Mouse (Mus musculus) limb, embryonic 14.5 days (tissue): ENCODE measurements at regions not wholly inside any gene's neighbourhood (a gene's known extent, or its start where the extent isn't known, plus 50 kb on each side); places are given as distances from the start of the nearest gene placed in this dataset.

ENCODE experiments used
- ATAC-seq: fragments of 200-750 bp; cut with Nextera tagmentation; 2 replicates; pipeline ENCODE4 v1.8.0; 2017; ENCODE audit warnings: low read depth, moderate number of reproducible peaks, moderate TSS enrichment; ENCODE audit not compliant: low FRiP score
- DNase-seq: peaks from one replicate; pipeline ENCODE4 v3.0.0-alpha.2; 2015; ENCODE audit warnings: low spot score
- H3K27ac ChIP-seq: fragments of 300-500 bp; sonication (generic); replicated peaks from 2 replicates; pipeline ENCODE4 v1.5.1; 2014; ENCODE audit warnings: low read depth, mild to moderate bottlenecking, low read length, moderate library complexity, mixed read lengths
- H3K27me3 ChIP-seq: fragments of 300-500 bp; sonication (generic); 2 replicates; pipeline ENCODE4 v1.6.1; 2014; ENCODE audit warnings: low read length, mixed read lengths; ENCODE audit not compliant: control insufficient read depth, insufficient read depth
- H3K36me3 ChIP-seq: fragments of 300-500 bp; sonication (generic); 2 replicates; pipeline ENCODE4 v1.6.1; 2014; ENCODE audit warnings: mild to moderate bottlenecking, low read length, moderate library complexity, mixed read lengths; ENCODE audit not compliant: control insufficient read depth, insufficient read depth
- H3K4me1 ChIP-seq: fragments of 300-500 bp; sonication (generic); 2 replicates; pipeline ENCODE4 v1.6.1; 2014; ENCODE audit warnings: antibody characterized with exemption, low read length, mixed read lengths; ENCODE audit not compliant: control insufficient read depth, insufficient read depth
- H3K4me2 ChIP-seq: fragments of 300-500 bp; sonication (generic); replicated peaks from 2 replicates; pipeline ENCODE4 v1.6.1; 2014; ENCODE audit warnings: low read depth, mild to moderate bottlenecking, low read length, moderate library complexity; ENCODE audit not compliant: severe bottlenecking
- H3K4me3 ChIP-seq: fragments of 300-500 bp; sonication (generic); replicated peaks from 2 replicates; pipeline ENCODE4 v1.5.1; 2014; ENCODE audit warnings: low read length
- H3K9ac ChIP-seq: fragments of 300-500 bp; sonication (generic); 2 replicates; pipeline ENCODE4 v1.6.1; 2014; ENCODE audit warnings: mild to moderate bottlenecking, low read depth, low read length, moderate library complexity; ENCODE audit not compliant: severe bottlenecking
- H3K9me3 ChIP-seq: fragments of 300-500 bp; sonication (generic); 2 replicates; pipeline ENCODE4 v1.6.1; 2016; ENCODE audit warnings: low read length; ENCODE audit not compliant: control insufficient read depth
- POLR2A ChIP-seq: fragments of 200-500 bp; IDR thresholded peaks from 2 replicates; pipeline ENCODE4 v1.8.0; 2012; ENCODE audit warnings: inconsistent platforms, mild to moderate bottlenecking, moderate library complexity, borderline replicate concordance; ENCODE audit not compliant: insufficient read depth, insufficient read length; ENCODE audit errors: extremely low read depth
- WGBS: fragments of 180-500 bp; shearing (Covaris S2); extraction: QIAGEN DNeasy Blood & Tissue Kit; methylation state at CpG from one replicate; pipeline ENCODE4 v1.1.7; 2014; 5-methylcytosine and 5-hydroxymethylcytosine counted together

GRCm38 (mm10) chr12:112235841-112236240 lies 89.8 kb downstream of the Kif26a start:
- DNase-seq (no peak), ATAC-seq (no peak)
- no peaks in the 10 kb centered on the region; the same call in 1 of the 2 replicates for H3K27me3 ChIP-seq
- TF ChIP-seq POLR2A: no peak
- H3K4me1 ChIP-seq: peaks cover 45% of the 10 kb centered on the region
- no peak overlapping the region; the same call in 1 of the 2 replicates for H3K4me2 ChIP-seq
- H3K4me3 ChIP-seq: no peak overlapping the region
- H3K9ac ChIP-seq: no peak overlapping the region
- no peak overlapping the region for H3K27ac ChIP-seq
- 59% methylated on average over 4 of the region's 4 CpGs for WGBS
- H3K36me3 ChIP-seq: no peaks in the 10 kb centered on the region
- H3K9me3 ChIP-seq: no peaks in the 10 kb centered on the region

GRCm38 (mm10) chr12:112237061-112237490 lies 91.1 kb downstream of the Kif26a start:
- ATAC-seq (peak; percentile 88), DNase-seq (peak; percentile 90)
- no peak for TF ChIP-seq POLR2A
- no peak overlapping the region for H3K9ac ChIP-seq
- no peak overlapping the region for H3K4me3 ChIP-seq
- no peaks in the 10 kb centered on the region for H3K9me3 ChIP-seq
- 0 out of 2 replicates have a peak overlapping the region, but pooled peaks have one; percentile 33 for H3K27ac ChIP-seq
- H3K36me3 ChIP-seq: no peaks in the 10 kb centered on the region
- WGBS: 3% methylated on average over 13 of the region's 13 CpGs
- H3K4me2 ChIP-seq: peak overlapping the region; percentile 36
- H3K27me3 ChIP-seq: no peaks in the 10 kb centered on the region; the same call in 1 of the 2 replicates
- H3K4me1 ChIP-seq: peaks cover 45% of the 10 kb centered on the region

GRCm38 (mm10) chr12:112238834-112239233 lies 92.8 kb downstream of the Kif26a start:
- no peak for DNase-seq
- 21% methylated on average over 7 of the region's 7 CpGs for WGBS
- Histone ChIP-seq H3K27ac (no peak overlapping the region), H3K27me3 (no peaks in the 10 kb centered on the region; the same call in 1 of the 2 replicates), H3K4me2 (peak overlapping the region; percentile 1; the same call in 1 of the 2 replicates), H3K36me3 (no peaks in the 10 kb centered on the region), H3K4me3 (no peak overlapping the region), H3K4me1 (peaks cover 42% of the 10 kb centered on the region), H3K9me3 (no peaks in the 10 kb centered on the region), H3K9ac (no peak overlapping the region)
- TF ChIP-seq POLR2A: no peak
- no peak for ATAC-seq

- ATAC-seq (no peak), DNase-seq (no peak)
- Histone ChIP-seq H3K27me3 (no peaks in the 10 kb centered on the region; the same call in 1 of the 2 replicates), H3K9ac (no peak overlapping the region), H3K4me2 (no peak overlapping the region), H3K36me3 (no peaks in the 10 kb centered on the region), H3K4me3 (no peak overlapping the region), H3K9me3 (no peaks in the 10 kb centered on the region), H3K27ac (no peak overlapping the region), H3K4me1 (peaks cover 29% of the 10 kb centered on the region)
- TF ChIP-seq POLR2A: no peak
- 17% methylated on average over 3 of the region's 3 CpGs for WGBS
Measured at GRCm38 (mm10) chr12:112241740-112242171, 95.7 kb downstream of the Kif26a start.

- Histone ChIP-seq H3K36me3 (no peaks in the 10 kb centered on the region), H3K9ac (no peak overlapping the region), H3K4me3 (no peak overlapping the region), H3K9me3 (no peaks in the 10 kb centered on the region), H3K4me1 (peaks cover 14% of the 10 kb centered on the region), H3K4me2 (no peak overlapping the region), H3K27ac (no peak overlapping the region), H3K27me3 (no peaks in the 10 kb centered on the region; the same call in 1 of the 2 replicates)
- DNase-seq (no peak), ATAC-seq (no peak)
- WGBS: 85% methylated on average over 5 of the region's 5 CpGs
- no peak for TF ChIP-seq POLR2A
Measured at GRCm38 (mm10) chr12:112243231-112243630, 97.2 kb downstream of the Kif26a start.
